Mouse (Mus musculus) liver, adult (tissue): ENCODE measurements at regions not wholly inside any gene's neighbourhood (a gene's known extent, or its start where the extent isn't known, plus 50 kb on each side); places are given as distances from the start of the nearest gene placed in this dataset.

Experiments used
- GATA4 ChIP-seq: IDR thresholded peaks from 2 replicates; pipeline ENCODE4 v1.6.1; 2014; ENCODE audit warnings: mild to moderate bottlenecking, low read length; ENCODE audit not compliant: insufficient replicate concordance

DNA sequence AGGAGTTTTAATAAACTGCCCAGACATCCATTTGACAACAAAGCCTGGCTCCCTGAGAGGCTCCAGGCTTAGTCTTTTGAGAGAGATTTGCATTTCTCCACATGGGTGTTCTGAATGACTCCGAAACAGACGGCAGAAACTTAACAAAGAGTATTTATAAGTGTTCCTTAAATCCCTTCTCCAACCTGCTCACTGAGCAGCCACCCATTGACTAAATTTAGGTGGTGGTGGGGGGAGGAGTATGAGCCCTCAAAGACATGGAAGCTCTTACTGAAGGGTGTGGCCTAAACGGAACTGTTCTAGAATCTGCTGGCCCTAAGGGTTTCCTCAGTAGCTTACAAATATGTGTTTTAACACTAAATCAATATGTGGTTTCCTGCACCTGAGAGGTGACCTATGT lies 158.5 kb downstream of the Dyrk2 start:
- no peak for TF ChIP-seq GATA4

DNA sequence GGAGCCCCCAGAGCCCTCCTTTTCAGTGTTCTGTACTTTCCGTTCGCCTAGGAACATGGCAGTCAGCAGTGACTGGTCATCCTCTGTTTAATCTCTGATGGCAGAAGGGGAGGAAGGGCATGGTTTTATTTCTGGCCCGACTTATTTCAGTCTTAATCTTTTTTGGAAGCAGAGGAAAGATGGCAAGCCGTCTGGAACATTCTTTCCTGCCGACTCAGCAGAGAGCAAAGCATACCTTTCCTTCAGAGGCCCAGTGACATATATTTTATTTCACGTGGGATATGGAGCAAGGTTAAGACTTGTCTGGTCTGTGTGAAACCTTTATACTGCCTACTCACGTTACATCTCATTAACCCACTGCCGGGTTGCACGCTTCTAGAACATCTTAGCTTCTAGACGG lies 158.1 kb downstream of the Dyrk2 start:
- no peak for TF ChIP-seq GATA4

DNA sequence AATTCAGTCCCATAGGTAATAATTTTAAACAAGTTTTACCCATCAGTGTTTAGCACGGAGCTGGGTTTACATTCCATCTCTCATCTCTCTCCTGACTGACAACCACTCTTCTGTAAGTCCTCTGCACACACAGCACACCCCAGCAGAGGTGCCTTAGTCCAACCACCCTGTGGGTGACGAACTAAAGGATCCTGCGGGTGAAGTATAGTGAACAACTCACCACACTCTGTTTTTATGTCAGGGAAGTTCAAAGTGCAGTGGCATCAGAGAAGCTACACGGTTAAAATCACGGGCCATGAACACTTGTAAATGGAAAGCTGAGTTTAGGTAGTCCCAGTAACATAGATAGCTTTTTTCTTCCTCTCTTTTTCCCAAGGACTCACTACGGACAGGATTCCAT lies 157.1 kb downstream of the Dyrk2 start:
- no peak for TF ChIP-seq GATA4

DNA sequence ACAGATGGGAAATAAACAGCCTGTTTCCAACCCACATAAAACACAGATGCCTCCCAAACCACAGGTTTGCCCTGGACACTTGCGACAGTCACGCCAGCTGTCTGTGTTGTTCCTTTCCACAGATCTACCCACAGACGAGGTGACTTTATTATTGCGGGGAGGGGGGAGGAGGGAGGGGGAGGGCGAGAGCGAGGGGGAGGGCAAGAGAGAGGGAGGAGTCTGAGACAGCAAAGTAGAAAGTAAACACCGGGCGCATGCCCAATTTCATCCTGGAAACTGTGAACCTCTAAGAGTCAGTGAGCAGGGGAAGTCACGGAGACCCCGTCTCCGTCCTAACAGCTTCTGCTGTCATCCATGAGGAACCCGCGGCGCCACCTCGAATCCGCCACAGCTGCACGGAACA lies 155.8 kb downstream of the Dyrk2 start:
- TF ChIP-seq GATA4: no peak

DNA sequence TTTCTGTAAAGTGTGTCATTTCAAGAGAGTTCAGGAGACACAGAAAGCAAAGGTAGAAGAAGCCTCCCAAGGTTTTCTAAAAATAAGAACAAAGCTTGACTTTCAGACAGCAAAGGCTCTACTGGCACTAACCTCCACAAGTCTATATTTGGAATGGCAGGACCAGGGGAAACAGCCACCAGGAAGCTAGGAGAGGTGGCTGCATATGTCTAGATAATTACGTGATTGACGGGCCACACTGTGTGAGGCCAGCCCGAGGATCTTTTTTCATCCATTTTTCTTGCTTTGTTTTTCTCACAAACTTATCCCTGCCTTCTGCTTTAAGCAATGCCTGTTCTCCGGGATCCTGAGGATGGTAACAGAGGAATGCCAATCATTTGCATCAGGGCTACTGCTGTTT lies 155.4 kb downstream of the Dyrk2 start:
- TF ChIP-seq GATA4: no peak

DNA sequence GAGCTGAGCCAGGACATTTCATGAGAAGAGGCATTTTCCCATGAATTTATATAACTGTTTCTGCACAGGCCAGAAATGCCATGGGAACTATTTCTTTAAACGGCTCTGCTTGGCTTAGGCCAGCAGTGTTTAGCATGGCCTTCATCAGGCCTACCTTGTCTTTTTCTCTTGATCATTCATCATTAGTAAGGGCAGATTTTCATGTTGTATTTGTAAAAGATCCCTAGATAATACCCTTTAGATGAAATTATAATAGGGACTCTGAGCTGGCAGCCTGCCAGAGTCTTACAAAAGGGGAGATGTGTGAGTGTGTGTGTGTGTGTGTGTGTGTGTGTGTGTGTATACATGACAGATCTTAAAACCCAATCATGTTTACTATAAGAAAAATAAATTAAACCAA lies 149.4 kb downstream of the Dyrk2 start:
- TF ChIP-seq GATA4: no peak

DNA sequence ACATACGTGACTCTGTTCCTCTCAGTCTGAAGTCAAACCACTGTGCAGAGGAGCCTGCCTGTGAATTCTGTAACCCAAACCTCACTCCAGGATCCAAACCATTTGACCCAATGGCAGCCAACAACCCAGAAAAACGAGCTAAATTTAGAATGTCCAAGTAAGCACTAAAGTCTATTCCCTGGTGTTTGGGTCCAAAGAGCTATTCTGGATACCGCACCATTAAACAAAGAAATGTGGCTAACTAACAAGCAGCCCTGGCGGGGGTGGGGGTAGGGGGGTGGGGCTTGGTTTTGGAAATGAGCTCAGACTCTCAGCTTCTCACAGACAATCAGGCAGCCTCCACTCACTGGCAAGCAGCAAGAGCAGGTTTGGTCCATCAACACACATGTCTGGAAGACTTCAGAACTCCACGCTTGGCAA lies 147.9 kb downstream of the Dyrk2 start:
- TF ChIP-seq GATA4: no peak

DNA sequence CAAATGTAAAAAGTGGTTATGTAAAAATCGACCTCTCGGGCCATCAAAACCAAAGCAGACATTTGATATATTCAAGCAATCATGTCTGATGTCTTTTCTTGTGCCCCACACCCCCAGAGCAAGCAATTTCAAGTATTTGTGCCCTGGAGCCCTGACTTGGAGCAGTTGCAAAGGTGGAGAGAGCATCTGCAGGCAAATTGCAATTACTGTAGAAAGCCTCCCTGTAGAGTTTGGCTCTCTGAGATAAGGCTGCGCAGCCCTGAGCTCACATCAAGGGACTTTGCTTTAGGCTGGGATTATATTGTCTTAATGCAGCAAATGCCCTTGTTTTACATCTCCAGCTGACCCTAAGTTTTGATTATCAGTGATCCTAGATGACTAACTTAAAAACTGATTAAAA lies 147.3 kb downstream of the Dyrk2 start:
- no peak for TF ChIP-seq GATA4

DNA sequence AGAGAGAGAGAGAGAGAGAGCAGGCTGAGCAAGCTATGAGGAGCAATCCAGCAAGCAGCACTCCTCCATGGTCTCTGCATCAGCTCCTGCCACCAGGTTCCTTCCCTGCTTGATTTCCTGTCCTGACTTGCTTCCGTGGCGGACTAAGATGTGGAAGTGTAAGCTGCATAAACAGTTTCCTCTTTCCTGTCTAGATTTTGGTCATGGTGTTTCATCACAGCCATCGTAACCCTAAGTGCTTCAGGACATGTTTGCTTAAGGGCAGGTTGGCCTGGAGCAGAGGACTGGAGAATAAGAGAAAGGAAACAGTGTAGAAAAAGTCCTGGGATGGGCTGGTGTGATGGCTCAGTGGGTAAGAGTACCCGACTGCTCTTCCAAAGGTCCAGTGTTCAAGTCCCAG lies 133.9 kb downstream of the Dyrk2 start:
- no peak for TF ChIP-seq GATA4

DNA sequence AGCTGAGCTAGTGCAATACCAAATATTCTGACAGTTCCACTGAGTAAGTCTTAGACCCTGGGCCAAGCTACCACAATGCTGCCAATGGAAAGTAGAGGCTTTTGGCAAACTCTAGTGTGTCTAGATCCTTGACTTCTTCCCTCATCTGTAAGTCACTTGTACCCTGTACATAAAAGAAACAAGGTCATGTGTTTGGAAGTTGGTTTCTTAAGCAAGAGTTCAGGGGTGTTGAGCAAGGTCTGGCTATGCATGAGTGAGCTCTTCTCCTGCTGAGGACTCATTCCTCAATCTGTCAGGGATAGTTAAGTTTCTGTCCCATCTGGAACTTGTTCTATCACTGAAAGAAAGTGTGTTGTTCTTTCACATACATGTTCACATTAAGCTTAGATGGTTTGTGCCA lies 132.9 kb downstream of the Dyrk2 start:
- TF ChIP-seq GATA4: no peak

DNA sequence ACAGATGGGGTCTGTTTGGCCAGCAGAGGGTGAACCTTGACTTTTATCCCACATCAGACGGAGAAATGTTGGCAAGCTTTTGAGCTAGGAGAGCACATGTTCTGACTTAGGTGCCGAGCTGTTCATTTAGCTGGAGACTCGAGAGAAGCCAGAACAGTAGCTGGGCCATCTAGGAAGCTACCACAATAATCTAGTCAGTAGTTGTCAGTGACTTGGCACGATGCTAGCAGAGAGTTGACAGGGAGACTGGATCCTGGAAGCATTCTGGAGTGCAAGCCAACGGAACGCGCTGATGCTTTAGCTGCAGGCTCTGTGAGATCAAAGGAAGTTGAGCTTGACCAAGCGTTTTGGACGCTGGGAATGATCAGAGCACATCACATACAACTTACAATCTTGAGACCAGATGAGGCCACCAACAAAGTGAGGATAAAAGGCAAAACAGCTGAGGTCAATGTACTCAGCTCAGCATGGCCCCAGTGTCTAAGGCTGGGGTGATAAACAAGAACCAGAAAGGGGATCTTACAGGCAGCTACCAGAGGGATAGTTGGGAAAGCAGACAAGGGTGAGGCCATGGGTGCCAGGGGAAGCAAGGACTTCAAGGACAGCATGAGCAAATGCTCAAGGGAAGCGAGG lies 130.0 kb downstream of the Dyrk2 start:
- no peak for TF ChIP-seq GATA4

DNA sequence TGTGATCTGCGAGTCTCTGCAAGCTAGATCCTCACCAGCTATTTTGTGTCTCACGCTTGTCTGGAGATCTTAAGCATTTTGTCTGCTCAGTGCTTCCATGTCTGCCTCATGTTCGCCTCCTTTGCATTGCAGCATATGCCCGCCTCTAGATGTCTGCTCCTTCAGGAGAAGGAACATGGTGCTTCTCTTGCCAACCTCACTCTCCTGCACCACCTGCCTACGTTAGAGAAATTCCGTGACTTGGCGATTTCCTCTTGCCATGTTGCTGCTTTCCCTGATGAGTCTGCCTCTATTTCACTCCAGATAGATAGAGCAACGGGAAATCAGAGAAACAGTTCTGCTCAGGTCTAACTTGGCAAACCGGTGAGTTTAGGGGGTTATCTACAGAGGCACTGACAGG lies 126.2 kb downstream of the Dyrk2 start:
- TF ChIP-seq GATA4: no peak

DNA sequence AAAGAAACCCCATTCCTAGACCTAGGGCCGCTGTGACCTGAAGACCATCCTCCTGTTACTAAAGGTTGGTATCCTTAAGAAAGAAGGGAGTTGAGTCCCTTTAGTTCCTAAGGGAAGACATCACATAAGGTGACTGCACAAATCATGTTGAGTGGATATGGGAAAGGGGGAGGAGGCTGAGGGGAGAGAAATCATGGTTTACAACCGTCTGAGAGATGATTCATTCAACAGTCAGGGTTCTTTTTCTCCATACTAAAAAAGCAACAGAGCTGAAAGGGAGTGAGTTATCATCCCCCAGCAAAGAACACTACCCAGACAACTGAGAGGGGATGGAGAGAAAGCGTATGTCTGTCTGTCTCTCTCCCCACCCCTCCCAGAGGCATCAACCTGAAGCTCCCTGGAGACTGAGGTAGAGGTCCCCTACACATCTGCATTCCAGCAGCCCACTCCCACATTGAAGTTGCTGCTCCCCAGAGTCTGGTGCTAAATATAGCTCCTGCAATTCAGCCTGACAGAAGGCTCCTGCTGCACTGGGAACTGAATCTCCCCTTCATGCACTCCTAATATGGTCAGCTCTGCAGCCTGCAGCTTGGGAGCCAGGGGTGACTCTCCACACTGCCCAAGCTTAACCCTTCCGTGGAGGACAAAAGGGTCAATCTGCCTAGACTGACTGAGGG lies 123.2 kb downstream of the Dyrk2 start:
- no peak for TF ChIP-seq GATA4

DNA sequence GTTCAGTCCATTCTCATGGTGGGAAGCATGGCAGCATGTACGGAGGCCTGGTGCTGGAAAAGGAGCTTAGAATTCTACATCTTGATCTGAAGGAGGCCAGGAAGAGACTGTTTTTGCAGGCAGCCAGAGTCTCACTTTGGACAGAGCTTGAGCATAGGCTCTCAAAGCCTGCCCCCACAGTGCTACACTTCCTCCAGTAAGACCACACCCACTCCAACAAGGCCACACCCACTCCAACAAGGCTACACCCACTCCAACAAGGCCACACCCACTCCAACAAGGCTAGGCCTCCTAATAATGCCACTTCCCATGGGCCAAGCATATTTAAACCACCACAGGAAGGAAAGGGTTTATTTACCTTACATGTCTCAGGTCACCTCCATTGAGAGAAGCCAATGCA lies 121.0 kb downstream of the Dyrk2 start:
- TF ChIP-seq GATA4: no peak

DNA sequence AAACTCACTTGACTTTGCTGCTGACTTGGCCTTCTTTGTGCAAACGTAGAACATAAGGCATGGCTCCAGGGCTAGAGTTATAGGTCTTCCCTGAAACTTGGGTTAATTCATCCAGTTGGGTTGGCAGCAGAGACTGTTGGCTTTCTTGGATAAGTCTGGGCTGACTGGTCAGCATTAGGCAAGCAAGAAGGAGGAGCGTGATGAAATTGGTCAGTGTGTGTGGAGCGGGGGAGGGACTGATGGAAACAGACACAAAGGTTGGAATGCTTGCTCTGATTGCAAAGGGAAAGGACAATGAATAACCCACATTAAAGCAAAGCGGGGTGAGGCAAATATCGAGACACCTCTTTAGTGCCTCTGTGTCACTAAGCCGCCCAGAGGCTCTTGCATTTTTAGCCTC lies 120.3 kb downstream of the Dyrk2 start:
- TF ChIP-seq GATA4: 0 out of 2 replicates have a peak, but pooled peaks have one; percentile 9

DNA sequence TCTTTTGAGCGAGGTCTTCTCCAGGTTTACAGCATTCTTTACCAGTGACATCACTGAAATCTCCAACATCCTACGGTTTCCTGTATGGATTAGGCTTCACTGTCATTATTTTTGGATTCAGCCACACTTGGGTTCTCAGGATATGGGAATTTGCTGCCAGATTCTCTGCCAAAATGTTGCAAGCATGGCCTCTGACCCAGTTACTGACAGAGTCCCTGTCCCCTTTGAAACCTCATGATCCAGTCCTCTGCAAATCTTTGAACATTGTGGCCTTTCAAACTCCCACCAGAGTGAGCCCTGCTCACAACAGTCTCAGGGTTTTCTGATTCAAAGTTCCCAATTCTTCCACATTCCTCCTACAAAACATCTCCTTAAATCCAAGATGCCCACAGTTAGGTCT lies 118.9 kb downstream of the Dyrk2 start:
- no peak for TF ChIP-seq GATA4

DNA sequence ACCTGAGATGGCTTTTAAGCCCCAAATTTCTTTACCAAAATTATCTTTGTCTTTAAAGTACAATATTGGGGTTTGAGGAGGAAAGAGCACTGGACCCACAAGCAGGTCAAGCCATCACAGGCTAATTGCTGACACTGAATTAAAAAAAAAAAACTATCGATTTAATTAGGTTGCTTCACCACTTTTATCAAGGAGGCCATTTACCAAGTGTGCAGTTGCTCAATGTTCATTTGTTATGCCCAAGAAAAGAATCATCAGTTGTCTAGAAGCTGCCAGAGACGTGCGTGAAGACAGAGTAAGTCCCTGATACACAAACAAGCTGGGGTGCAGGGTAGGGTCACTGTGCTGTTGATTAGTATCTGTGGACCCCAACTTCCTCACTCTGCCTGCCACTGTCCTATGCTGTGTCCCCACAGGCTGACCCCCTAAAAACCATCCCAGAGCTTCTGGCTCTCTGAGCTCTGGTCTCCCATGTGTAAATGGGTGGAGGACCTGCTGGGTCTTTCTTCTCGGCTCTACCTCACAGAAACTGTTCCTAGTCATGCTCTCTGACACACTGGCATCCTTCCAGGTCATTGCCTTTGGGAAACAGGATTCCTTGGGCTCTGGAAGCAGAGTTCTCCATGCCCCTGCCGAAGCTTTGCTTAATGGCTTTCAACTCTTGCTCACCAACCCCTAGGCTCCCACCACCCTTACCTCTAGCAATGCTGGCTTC lies 116.8 kb downstream of the Dyrk2 start:
- peak; percentile 46; the same call in 1 of the 2 replicates for TF ChIP-seq GATA4

DNA sequence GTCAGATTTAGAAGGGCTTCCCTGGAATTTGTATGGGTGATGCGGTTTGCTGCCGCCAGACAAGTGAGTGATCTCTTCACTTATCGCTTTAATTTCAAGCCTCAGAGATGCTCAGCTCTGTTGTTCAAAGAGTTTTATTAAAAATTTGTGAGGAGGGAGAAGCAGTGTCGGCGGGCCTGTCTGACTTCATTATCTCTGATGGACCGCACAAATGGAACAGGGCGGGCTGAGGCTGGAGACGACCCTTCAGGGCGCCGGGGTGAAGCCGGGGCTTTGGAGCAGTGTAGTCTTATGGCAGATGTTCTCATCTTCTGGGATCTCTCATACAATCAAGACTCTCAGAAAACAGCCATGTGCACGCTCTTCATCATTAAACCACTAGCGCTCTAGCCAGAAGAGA lies 115.2 kb downstream of the Dyrk2 start:
- no peak for TF ChIP-seq GATA4
